Mouse (Mus musculus) embryonic fibroblast, embryonic 13.5 days (primary cell): ENCODE measurements around the gene Olfr67.
"Not testable (repeated sequence)": the region's sequence is repeated elsewhere in the genome, so short reads cannot be mapped to it uniquely, and the experiment has no call there.

Experiments
- CTCF ChIP-seq: IDR thresholded peaks from 2 replicates; pipeline ENCODE4 v1.5.1; 2011; ENCODE audit warnings: mild to moderate bottlenecking, control low read depth, low read length, moderate library complexity, borderline replicate concordance; ENCODE audit not compliant: insufficient read depth
- POLR2A ChIP-seq: IDR thresholded peaks from 2 replicates; pipeline ENCODE4 v1.6.1; 2011; ENCODE audit warnings: low read depth, mild to moderate bottlenecking, control low read depth, low read length, moderate library complexity

DNA sequence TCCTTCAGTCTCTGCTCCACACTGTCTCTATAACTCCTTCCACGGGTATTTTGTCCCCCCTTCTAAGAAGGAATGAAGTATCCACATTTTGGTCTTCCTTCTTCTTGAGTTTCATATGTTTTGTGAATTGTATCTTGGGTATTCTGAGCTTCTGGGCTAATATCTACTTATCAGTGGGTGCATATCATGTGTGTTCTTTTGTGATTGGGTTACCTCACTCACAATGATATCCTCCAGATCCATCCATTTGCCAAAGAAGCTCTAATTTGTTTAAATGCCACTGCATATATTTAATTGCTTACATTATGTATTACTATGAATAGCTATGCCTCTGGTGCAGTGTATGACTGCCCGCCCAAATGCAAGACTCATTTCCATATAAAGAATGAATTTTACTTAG is 16.5 kb upstream of the Olfr67 start:
- not testable (repeated sequence) for TF ChIP-seq POLR2A, CTCF
